Mouse (Mus musculus) megakaryocyte progenitor cell, adult 5-6 weeks (primary cell): ENCODE results near the gene Sh2d5. TPM values are rescaled to one million over a fixed set of nuclear protein-coding genes. Genes with fewer than 3 reads are reported as not detected.

ENCODE experiments used
- ATAC-seq: replicated peaks from 2 replicates; pipeline ENCODE4 v1.8.0; 2016; ENCODE audit warnings: mild to moderate bottlenecking, moderate TSS enrichment, inconsistent platforms; ENCODE audit not compliant: poor library complexity
- total RNA-seq, 2 experiments: library from RNA; stranded (forward) in 1 of 2; stranded (reverse) in 1 of 2; fragments of 157-497, 149-512 nt in 1 of 2; fragments of 200-1000 nt in 1 of 2; gene quantifications; 2 replicates each; pipeline versions ENCODE4 v1.2.3 to v1.2.4; 2015 to 2017

Gene Sh2d5
- total RNA-seq (2015) (19.4 and 21.1 TPM in 2 replicates), total RNA-seq (2017) (20.9 and 26.0 TPM in 2 replicates)

GRCm38 (mm10) chr4:138250088-138250960 is at the start of gene Sh2d5, which contains the start of gene Kif17:
Sh2d5 (plus strand) TSS chr4:138250403.
Kif17 (plus strand) TSS chr4:138250435.
- peak; percentile 82 for ATAC-seq

DNA sequence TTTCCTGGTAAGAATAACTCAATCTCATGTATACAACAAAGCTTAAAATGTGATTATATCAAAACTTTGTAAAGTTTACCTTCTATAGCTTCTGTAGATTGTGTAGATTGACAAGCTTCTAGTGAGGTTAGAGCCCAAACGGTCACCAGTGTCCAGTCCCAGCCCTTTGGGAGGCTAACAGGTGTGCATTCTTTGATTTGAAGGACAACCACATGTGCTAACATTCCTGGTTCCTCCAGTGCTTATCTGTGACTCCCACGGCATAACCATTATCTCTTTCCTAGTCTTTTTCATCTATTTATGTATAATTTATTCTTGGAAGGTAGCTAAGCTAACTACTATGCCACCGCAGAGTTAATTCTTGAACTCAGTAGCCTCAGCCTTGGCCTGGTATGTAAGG is 49.4 kb upstream of the Sh2d5 start:
- no peak for ATAC-seq

- ATAC-seq: no peak
Measured at GRCm38 (mm10) chr4:138201696-138202095, 48.5 kb upstream of the Sh2d5 start.

GRCm38 (mm10) chr4:138210116-138210515 is 40.1 kb upstream of the Sh2d5 start:
- no peak for ATAC-seq

DNA sequence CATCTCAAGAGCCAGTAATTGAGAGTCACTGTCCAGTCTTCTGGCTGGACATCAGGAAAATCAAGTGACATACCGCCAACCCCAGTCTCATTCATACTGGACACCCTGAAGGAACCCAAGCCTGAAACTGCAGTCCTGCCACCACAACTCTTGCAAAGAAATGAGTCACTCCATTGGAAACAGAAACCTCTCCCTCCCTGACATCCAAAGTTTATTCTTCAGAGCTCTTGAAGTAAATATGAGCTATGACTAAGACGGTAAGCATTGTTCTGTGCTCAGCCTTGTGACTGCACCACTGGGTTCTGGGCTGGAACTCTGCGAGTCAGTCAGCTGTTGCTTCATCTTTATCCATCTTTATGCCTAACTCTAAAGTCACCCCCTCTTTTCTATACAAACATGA is 36.3 kb upstream of the Sh2d5 start:
- ATAC-seq: no peak

GRCm38 (mm10) chr4:138215671-138216199 is 34.5 kb upstream of the Sh2d5 start:
- no peak for ATAC-seq

GRCm38 (mm10) chr4:138216200-138216890 is 33.9 kb upstream of the Sh2d5 start, which contains the start of gene Hp1bp3:
Hp1bp3 (plus strand) TSS chr4:138216296.
- peak; percentile 57 for ATAC-seq

DNA sequence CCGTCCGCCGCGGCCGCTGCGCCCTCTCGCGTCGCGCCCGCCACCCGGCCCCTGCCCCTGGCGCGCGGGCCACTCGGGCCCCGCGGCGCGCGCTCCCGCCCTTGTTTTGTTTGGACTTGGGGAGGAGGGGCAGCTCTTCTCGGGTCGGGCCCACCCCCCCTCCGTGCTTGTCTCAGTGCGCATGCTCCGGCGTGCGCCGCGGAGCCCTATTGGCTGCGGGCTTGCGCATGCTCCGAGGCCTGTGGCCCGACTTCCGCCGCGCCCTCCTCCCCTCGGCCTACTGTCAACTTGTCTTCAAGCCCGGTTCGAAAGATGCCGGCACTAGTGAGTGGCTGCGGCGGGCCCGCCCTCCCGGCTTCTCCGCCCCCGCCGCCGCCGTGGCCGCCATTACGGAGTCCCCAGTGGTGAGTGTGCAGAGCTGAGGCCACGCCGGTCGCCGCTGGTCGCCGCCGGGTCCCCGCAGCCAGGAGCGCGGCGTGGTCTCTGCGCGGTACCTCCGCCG is 33.3 kb upstream of the Sh2d5 start:
- ATAC-seq: peak; percentile 75

DNA sequence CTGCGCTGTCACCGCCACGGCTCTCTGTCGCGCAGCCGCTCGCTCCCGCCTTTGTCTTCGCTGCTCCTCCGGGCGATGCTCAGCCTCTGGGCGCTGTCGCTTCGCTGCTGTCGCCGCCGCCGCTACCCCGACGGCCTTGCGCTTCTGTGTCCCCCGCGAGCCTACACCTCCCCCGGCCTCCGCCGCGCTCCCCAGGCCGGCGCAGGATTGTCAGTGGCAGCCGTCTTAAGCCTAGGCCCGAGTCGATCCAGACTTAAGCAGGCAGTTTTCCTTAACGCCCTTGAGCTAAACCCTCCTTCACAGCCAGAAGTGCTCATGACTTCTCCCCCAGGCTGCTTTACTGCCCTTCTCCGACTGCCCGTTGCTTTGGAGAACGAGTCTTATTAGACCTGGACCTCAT is 32.8 kb upstream of the Sh2d5 start:
- no peak for ATAC-seq

DNA sequence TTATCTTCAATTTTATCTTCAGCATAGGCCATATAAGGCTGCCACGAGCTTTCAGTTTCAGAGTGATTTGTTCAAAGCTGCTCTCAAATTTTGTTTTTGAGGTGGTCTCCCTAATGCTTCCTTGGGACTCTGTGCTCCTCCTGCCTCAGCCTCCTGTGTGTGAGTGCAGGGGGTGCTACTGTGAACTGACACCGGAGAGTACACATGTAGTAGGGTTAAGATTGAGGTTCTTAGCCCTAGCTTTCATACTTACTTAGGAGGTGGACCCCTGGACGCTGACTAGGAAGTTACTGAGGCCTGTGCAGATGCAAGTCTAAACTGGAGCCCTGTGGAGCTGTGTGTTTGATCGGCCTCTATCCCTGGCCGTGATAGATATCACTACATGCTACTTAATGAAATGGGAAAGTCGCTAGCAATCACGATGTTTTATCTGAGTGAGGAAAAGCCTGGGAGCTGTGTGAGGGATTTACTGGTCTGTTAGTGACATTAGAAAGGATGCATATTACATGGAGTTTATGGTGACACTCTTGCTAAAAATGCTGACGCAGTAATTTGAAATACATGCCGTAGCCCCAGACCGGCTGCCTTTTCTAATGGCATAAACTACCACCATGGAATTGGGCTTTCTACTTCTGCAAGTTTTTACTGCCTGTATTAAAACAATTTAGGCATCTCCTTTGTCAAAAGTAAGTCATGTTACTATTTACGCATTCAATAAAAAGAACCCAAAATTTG is 32.1 kb upstream of the Sh2d5 start:
- no peak for ATAC-seq

- ATAC-seq: no peak
Measured at GRCm38 (mm10) chr4:138219331-138219730, 30.9 kb upstream of the Sh2d5 start.

GRCm38 (mm10) chr4:138220761-138221160 is 29.4 kb upstream of the Sh2d5 start:
- ATAC-seq: no peak

- ATAC-seq: peak; percentile 27
Measured at GRCm38 (mm10) chr4:138221406-138221805, 28.8 kb upstream of the Sh2d5 start.

DNA sequence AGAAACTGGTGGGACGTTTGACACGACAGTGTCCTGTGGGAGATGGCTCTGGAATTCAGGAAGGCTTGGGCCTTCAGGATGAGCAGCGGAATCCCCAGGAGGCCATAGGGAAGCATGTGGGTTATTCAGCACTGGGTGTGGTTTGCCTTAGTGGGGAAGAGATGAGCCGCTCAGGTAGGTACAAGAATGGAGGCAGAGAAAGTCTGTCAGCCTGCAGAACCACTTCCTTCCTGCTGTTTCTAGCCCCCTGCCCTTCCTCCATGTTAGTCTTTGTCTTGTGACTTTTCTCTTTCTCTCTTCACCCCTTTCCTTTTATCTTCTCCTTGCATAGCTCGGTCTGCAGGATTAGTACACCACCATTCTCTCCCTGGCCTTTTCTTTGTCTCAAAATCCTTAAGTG is 27.8 kb upstream of the Sh2d5 start:
- no peak for ATAC-seq

- ATAC-seq: peak; percentile 26
Measured at GRCm38 (mm10) chr4:138223623-138224022, 26.6 kb upstream of the Sh2d5 start.

DNA sequence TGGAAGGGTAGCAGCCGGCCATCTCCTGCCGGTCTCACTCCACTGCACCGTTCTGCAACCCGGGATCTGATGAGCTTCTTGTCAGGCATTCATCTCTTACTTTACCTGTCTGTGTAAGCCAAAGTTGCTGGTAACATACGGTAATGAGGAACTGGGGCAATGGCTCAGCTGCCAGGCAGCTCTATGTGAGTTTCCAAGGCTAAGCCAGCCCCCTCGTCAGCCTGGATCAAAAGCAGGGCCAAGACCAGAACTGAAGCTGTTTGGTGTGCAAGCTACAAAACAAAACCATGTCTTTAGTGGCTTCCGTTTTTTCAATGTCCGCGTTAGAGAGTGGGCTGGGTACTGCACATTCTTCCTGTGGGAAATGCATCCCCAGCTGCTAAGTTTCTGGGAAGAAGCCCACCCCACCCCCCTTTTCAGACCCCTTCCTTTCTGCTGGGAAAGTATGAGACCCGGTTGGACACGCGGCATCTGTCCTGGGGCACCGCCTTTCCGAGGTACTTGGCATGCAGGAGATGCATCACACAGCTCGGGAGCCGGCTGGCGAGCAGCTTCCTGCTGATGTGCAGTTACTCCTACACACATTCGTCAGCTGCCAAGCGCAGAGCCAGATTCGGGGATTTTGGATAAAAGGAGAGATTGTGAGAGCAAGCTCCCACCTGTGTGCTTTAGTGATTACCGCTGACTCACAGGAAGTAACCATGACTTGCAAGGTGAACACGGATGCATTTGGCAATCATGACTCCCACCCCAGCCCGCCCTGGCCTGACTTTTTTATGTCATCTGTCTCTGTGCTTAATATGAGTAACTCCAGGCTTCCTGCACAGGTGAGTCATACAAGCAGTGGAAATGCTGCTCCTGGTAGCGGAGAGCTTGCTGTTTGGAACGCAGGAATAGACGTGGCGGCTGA is 3.2 kb upstream of the Sh2d5 start:
- ATAC-seq: no peak

DNA sequence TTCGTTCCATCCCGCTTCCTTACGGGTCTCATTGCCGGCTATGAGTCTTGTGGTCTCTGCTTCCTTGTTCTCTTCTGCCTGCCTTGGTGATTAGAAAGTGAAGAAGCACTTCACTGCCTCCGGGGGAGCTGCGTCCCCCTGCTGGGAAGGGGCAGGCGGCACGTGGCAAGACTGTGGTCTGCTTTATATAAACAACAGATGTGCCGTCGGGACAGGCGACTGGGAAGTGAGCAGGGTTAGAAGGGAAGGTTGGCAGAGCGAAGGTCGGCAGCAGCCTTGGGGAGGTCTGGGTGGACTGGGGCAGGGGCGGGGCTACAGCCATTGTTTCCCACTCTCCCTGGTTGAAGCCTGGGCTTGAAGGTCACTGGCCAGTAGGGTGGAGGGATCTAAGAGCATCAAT is 1.6 kb downstream of the Sh2d5 start:
- ATAC-seq: peak; percentile 57

DNA sequence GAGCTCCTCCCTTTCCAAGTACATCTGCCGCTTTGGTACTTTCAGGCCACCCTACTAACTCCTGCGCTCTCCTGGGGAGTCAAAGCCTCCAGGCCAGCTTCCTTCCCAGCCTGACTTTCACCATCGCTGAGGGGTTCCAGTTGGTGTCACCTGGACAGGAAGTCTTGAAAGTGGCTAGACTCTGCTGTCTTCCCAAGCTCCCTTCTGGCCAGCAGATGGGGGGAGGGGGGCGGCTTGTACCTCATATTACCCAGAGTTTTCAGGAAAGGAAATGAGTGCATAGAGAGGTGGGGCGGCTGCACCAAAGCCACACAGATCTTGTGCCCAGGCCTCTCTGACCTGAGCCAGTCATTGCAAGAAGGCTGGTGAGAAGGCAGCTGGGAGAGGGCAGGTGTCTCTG is 2.0 kb downstream of the Sh2d5 start:
- ATAC-seq: no peak

DNA sequence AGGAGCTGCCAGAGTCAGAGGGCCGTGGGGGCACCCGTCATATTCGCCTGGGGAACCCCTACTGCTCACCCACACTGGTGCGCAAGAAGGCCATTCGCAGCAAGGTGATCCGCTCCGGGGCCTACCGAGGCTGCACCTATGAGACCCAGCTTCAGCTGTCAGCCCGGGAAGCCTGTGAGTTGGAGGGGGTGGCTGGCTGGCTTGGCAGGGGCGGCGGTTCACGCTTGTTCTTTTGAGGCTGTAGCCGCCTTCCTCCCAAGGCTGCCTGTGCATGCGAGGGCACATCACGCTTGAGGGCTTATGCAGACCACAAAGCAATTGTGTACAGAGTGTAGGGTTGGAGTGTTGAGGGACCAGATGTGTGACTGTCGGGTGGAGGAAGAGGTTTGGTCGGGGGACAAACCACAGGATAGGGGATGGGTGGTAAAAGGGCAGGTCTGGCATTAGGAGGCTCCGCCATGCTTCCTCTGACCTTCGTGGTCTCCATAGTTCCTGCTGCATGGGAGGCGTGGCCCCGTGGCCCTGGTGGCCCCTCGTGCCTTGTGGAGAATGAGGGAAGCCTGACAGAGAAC is 7.0 kb downstream of the Sh2d5 start:
- ATAC-seq: peak; percentile 58
